ENCODE assay signal across 8 mouse cellular contexts in the genomic region with DNA sequence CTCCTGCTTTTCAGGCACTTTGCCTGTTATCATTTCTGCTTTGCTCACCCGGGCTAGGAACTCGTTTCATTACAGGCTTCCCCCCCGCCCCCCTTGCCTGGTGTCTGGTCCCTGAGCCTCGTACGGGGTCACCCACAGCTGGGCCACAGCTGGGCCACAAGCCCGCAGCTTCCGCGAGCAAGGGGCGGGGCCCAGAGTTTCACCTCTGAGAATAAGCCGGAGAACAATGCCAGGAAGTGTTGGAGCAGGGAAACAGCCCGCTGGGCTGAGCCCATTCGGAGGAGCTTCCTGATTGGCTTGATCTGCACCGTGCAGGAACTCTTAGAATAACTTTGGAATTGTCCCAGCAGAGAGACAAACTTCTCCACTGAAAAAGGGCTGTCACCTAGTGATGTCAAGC. TPM values are rescaled to one million over a fixed set of nuclear protein-coding genes. Genes with fewer than 3 reads are reported as not detected.
DNase-seq lines count a peak whose midpoint lies in the region; ATAC-seq and TF ChIP-seq lines count a peak whose summit lies in the region.

No protein-coding gene starts in this region.

- in situ Hi-C loops in ES-E14 (cut with MboI; ENCODE audit: low sequenced_read_pairs in 2 of 2, unreplicated experiment in 2 of 2) = no loop called here

- no peak overlapping the region; the same call in 1 of the 2 replicates for H3K9ac ChIP-seq in ES-E14 (ENCODE audit: insufficient read depth, low read depth, low read length, poor library complexity, severe bottlenecking)
- no peak overlapping the region for H3K9ac ChIP-seq in lung, embryonic 15.5 days

- peak overlapping the region; percentile 33; the same call in 1 of the 2 replicates for H3K27ac ChIP-seq in ES-E14 (ENCODE audit: insufficient read depth, low read depth, low read length, poor library complexity, severe bottlenecking)
- H3K27ac ChIP-seq in heart, embryonic 10.5 days = peak overlapping the region; percentile 77
- H3K27ac ChIP-seq in lung, embryonic 15.5 days = peak overlapping the region; percentile 60
- H3K27ac ChIP-seq in left cerebral cortex, adult 2 months = no peak overlapping the region

- ATAC-seq in lung, embryonic 15.5 days (ENCODE audit: borderline replicate concordance, extremely low read depth, low FRiP score, low TSS enrichment) = peak; percentile 87
- no peak for ATAC-seq in frontal cortex, adult (ENCODE audit: low TSS enrichment)

- 8% methylated on average over 13 of the region's 13 CpGs for WGBS in heart, embryonic 10.5 days
- WGBS in lung, embryonic 15.5 days = under 1% methylated on average over 13 of the region's 13 CpGs

- H3K4me1 ChIP-seq in ES-E14 (ENCODE audit: control insufficient read depth in 2 of 2, insufficient read depth in 2 of 2, low read length in 2 of 2, poor library complexity in 1 of 2) = peaks cover 0 to 7% of the 10 kb centered on the region in 2 experiments; a peak in 3 of 4 replicates
- peaks cover 44% of the 10 kb centered on the region for H3K4me1 ChIP-seq in heart, embryonic 10.5 days
- H3K4me1 ChIP-seq in lung, embryonic 15.5 days = peaks cover 34% of the 10 kb centered on the region

- no peak for TF ChIP-seq CTCF in left cerebral cortex, adult 2 months (IDR thresholded peaks at IDR 0.05)

- H3K27me3 ChIP-seq in heart, embryonic 10.5 days (ENCODE audit: insufficient read depth, poor library complexity, severe bottlenecking) = no peaks in the 10 kb centered on the region
- no peaks in the 10 kb centered on the region for H3K27me3 ChIP-seq in lung, embryonic 15.5 days

- H3K4me3 ChIP-seq in ES-E14 (ENCODE audit: insufficient read depth in 1 of 2, low read depth in 1 of 2, low read length in 2 of 2, poor library complexity in 1 of 2, severe bottlenecking in 1 of 2) = peak overlapping the region in 1 of 2 experiments; percentile 12; a peak in 1 of 4 replicates
- H3K4me3 ChIP-seq in heart, embryonic 10.5 days = peak overlapping the region; percentile 33; the same call in 1 of the 2 replicates
- H3K4me3 ChIP-seq in lung, embryonic 15.5 days = peak overlapping the region; percentile 6; the same call in 1 of the 2 replicates
- H3K4me3 ChIP-seq in left cerebral cortex, adult 2 months = no peak overlapping the region

- H3K9me3 ChIP-seq in ES-E14 (ENCODE audit: control insufficient read depth, insufficient read depth, low read depth, low read length) = no peaks in the 10 kb centered on the region
- H3K9me3 ChIP-seq in heart, embryonic 10.5 days = no peaks in the 10 kb centered on the region
- no peaks in the 10 kb centered on the region for H3K9me3 ChIP-seq in lung, embryonic 15.5 days

- no peaks in the 10 kb centered on the region for H3K36me3 ChIP-seq in ES-E14 (ENCODE audit: control insufficient read depth, insufficient read depth, low read length, poor library complexity, severe bottlenecking)
- H3K36me3 ChIP-seq in heart, embryonic 10.5 days = peaks cover 17% of the 10 kb centered on the region; the same call in 1 of the 2 replicates
- H3K36me3 ChIP-seq in lung, embryonic 15.5 days = no peaks in the 10 kb centered on the region

- intact Hi-C loops in left cerebral cortex, adult 2 months (cut with DNase I) = no loop called here

- DNase-seq in ES-E14 (ENCODE audit: low read depth, low spot score) = no peak
- peak; percentile 50 for DNase-seq in embryo, embryonic 9.5 days (ENCODE audit: extremely low spot score)
- no peak for DNase-seq in heart, embryonic 10.5 days (ENCODE audit: low spot score)
- peak; percentile 84 to 86 for DNase-seq in kidney, adult 8-10 months
- peak; percentile 51 for DNase-seq in ovary, postnatal 36 days (ENCODE audit: low spot score)
- no peak for DNase-seq in left cerebral cortex, adult 2 months (ENCODE audit: extremely low spot score in 1 of 2, low spot score in 2 of 2)

- H3K4me2 ChIP-seq in lung, embryonic 15.5 days = peak overlapping the region; percentile 48

TF ChIP-seq in ES-E14, 5 proteins besides CTCF, POLR2A, EP300 and RAD21:
- TF ChIP-seq ZNF384 (IDR thresholded peaks at IDR 0.05; ENCODE audit: low read depth, low read length) = no peak
- TF ChIP-seq CHD2 (IDR thresholded peaks at IDR 0.05; ENCODE audit: low read depth, low read length) = no peak
- TF ChIP-seq MAFK (IDR thresholded peaks at IDR 0.05; ENCODE audit: insufficient read depth, low read depth, low read length) = no peak
- no peak for TF ChIP-seq ZC3H11A (IDR thresholded peaks at IDR 0.05; ENCODE audit: borderline replicate concordance, low read depth, low read length)
- no peak for TF ChIP-seq HCFC1 (IDR thresholded peaks at IDR 0.05; ENCODE audit: borderline replicate concordance, insufficient read depth, low read length)

RNA-seq across cellular contexts. Expression of a gene that starts 42.1 kb away (rescaled TPM):
- total RNA-seq in ES-E14 (2012; rRNA removed) = 29.0 and 35.7 TPM in 2 replicates
- polyA plus RNA-seq in heart, embryonic 10.5 days (2016; fragmentation: Nextera tagmentation; extraction: Ambion mirVana) = 30.1 and 39.6 TPM in 2 replicates
- polyA plus RNA-seq in lung, embryonic 15.5 days (2015; fragmentation: Nextera tagmentation; extraction: Ambion mirVana) = 45.5 and 47.0 TPM in 2 replicates
- 10 to 100 TPM; 41.5 to 44.8 TPM for total RNA-seq in left cerebral cortex, adult 2 months (2021)

Comparison
In these comparisons a context has a peak if more than half of its experiments do, and no peak if none do; other contexts are left out.
1. DNase-seq: peak in embryo, embryonic 9.5 days (single experiment), kidney, adult 8-10 months (2 of 2) and ovary, postnatal 36 days (single experiment); none in ES-E14 (single experiment), heart, embryonic 10.5 days (single experiment) and left cerebral cortex, adult 2 months (0 of 2).